Mouse (Mus musculus) spleen, adult 2 months (tissue): ENCODE measurements around the gene Galk1.

ENCODE experiments used
- CTCF ChIP-seq: fragments of 200-500 bp; IDR thresholded peaks from 2 replicates; pipeline ENCODE4 v1.5.1; 2011; ENCODE audit warnings: mild to moderate bottlenecking, inconsistent platforms; ENCODE audit not compliant: insufficient read depth, insufficient read length, insufficient replicate concordance; ENCODE audit errors: extremely low read depth
- POLR2A ChIP-seq: fragments of 200-500 bp; IDR thresholded peaks from 2 replicates; pipeline ENCODE4 v1.6.1; 2011; ENCODE audit warnings: low read depth, low read length, inconsistent platforms

GRCm38 (mm10) chr11:116000607-116001006, 11.9 kb downstream of the Galk1 start:
- TF ChIP-seq POLR2A (no peak), CTCF (no peak)
